Mouse (Mus musculus) CH12.LX (cell line): ENCODE data around the gene Med24. TPM values are rescaled to one million over a fixed set of nuclear protein-coding genes. Genes with fewer than 3 reads are reported as not detected.

Experiments
- DNase-seq: peaks from one replicate; pipeline ENCODE4 v3.0.0-alpha.2; 2013; ENCODE audit errors: extremely low read depth
- H3K27ac ChIP-seq: 2 replicates; pipeline ENCODE4 v1.5.1; 2012; ENCODE audit warnings: low read depth, mild to moderate bottlenecking, control low read depth, moderate library complexity; ENCODE audit not compliant: insufficient read depth
- H3K27me3 ChIP-seq: replicated peaks from 2 replicates; pipeline ENCODE3; 2012; ENCODE audit warnings: inconsistent platforms
- H3K36me3 ChIP-seq, 2 experiments: replicated peaks in 1 of 2; 2 replicates each; pipeline versions ENCODE3 to v1.6.1; 2012; ENCODE audit warnings: inconsistent platforms in 1 of 2, low read length in 1 of 2, mild to moderate bottlenecking in 1 of 2, mixed read lengths in 1 of 2, moderate library complexity in 1 of 2; ENCODE audit not compliant: control insufficient read depth in 1 of 2, insufficient read depth in 1 of 2
- H3K4me1 ChIP-seq, 2 experiments: 2 replicates each; pipeline ENCODE4 v1.6.1; 2012; ENCODE audit warnings: inconsistent platforms in 1 of 2, moderate library complexity in 1 of 2; ENCODE audit not compliant: insufficient read depth in 2 of 2, control insufficient read depth in 1 of 2
- H3K4me2 ChIP-seq: 2 replicates; pipeline ENCODE4 v1.6.1; 2012; ENCODE audit warnings: low read depth, mild to moderate bottlenecking, control low read depth; ENCODE audit not compliant: poor library complexity, insufficient read depth, severe bottlenecking
- H3K4me3 ChIP-seq, 3 experiments: fragments of 150-350 bp in 1 of 3; sonication (generic) in 1 of 3; replicated peaks in 1 of 3; 2 replicates each; pipeline versions ENCODE3 to v1.5.1; 2011 to 2012; ENCODE audit warnings: low read depth in 2 of 3, low read length in 2 of 3, mild to moderate bottlenecking in 2 of 3, moderate library complexity in 2 of 3, control low read depth in 1 of 3, improper control_type of control experiment in 1 of 3, inconsistent platforms in 1 of 3, mixed read lengths in 1 of 3; ENCODE audit not compliant: poor library complexity in 1 of 3
- H3K79me2 ChIP-seq: replicated peaks from 2 replicates; pipeline ENCODE4 v1.6.1; 2012; ENCODE audit warnings: mild to moderate bottlenecking, moderate library complexity; ENCODE audit not compliant: control insufficient read depth, poor library complexity, insufficient read depth, severe bottlenecking; ENCODE audit errors: extremely low read depth
- H3K9ac ChIP-seq: 2 replicates; pipeline ENCODE4 v1.6.1; 2012; ENCODE audit warnings: low read depth, mild to moderate bottlenecking, control low read depth, moderate library complexity; ENCODE audit not compliant: insufficient read depth
- H3K9me3 ChIP-seq: replicated peaks from 2 replicates; pipeline ENCODE3; 2012; ENCODE audit warnings: low read length, inconsistent platforms, mixed read lengths
- CHD1 ChIP-seq: IDR thresholded peaks from 2 replicates; pipeline ENCODE4 v1.6.1; 2012; ENCODE audit warnings: low read depth, low read length, improper control_type of control experiment, inconsistent platforms
- CTCF ChIP-seq, 2 experiments: IDR thresholded peaks in 1 of 2; conservative IDR thresholded peaks in 1 of 2; 2 replicates each; pipeline ENCODE4 v1.5.1; 2011 to 2012; ENCODE audit warnings: low read depth in 2 of 2, low read length in 2 of 2, improper control_type of control experiment in 1 of 2, inconsistent platforms in 1 of 2, mild to moderate bottlenecking in 1 of 2, moderate library complexity in 1 of 2
- ELF1 ChIP-seq: IDR thresholded peaks from 2 replicates; pipeline ENCODE4 v1.6.1; 2014; ENCODE audit warnings: low read depth, mild to moderate bottlenecking, inconsistent platforms, low read length, improper control_type of control experiment
- GABPA ChIP-seq: IDR thresholded peaks from 2 replicates; pipeline ENCODE4 v1.6.1; 2012; ENCODE audit warnings: low read depth, low read length, improper control_type of control experiment, inconsistent platforms; ENCODE audit not compliant: insufficient replicate concordance
- HCFC1 ChIP-seq: IDR thresholded peaks from 2 replicates; pipeline ENCODE4 v1.6.1; 2012; ENCODE audit warnings: low read depth, mild to moderate bottlenecking, inconsistent platforms, low read length, improper control_type of control experiment
- IRF4 ChIP-seq: IDR thresholded peaks from 2 replicates; pipeline ENCODE4 v1.6.1; 2014; ENCODE audit warnings: low read depth, mild to moderate bottlenecking, inconsistent platforms, low read length, improper control_type of control experiment
- JUN ChIP-seq: IDR thresholded peaks from 2 replicates; pipeline ENCODE4 v1.6.1; 2011; ENCODE audit warnings: low read depth, mild to moderate bottlenecking, low read length, improper control_type of control experiment, moderate library complexity; ENCODE audit not compliant: insufficient read depth
- JUND ChIP-seq: conservative IDR thresholded peaks from 2 replicates; pipeline ENCODE4 v1.6.1; 2011; ENCODE audit warnings: low read depth, low read length, improper control_type of control experiment
- MAFK ChIP-seq: IDR thresholded peaks from 2 replicates; pipeline ENCODE4 v1.6.1; 2011; ENCODE audit warnings: low read length, improper control_type of control experiment; ENCODE audit not compliant: insufficient replicate concordance
- MAX ChIP-seq: IDR thresholded peaks from 2 replicates; pipeline ENCODE4 v1.6.1; 2011; ENCODE audit warnings: low read length, improper control_type of control experiment
- MEF2A ChIP-seq: IDR thresholded peaks from 2 replicates; pipeline ENCODE4 v1.6.1; 2014; ENCODE audit warnings: low read depth, mild to moderate bottlenecking, inconsistent platforms, low read length, improper control_type of control experiment, borderline replicate concordance
- MXI1 ChIP-seq: IDR thresholded peaks from 2 replicates; pipeline ENCODE4 v1.6.1; 2011; ENCODE audit warnings: mild to moderate bottlenecking, low read depth, low read length, improper control_type of control experiment
- MYC ChIP-seq: IDR thresholded peaks from 2 replicates; pipeline ENCODE4 v1.6.1; 2011; ENCODE audit warnings: low read depth, mild to moderate bottlenecking, improper control_type of control experiment, low read length
- NELFE ChIP-seq: IDR thresholded peaks from 2 replicates; pipeline ENCODE4 v1.6.1; 2011; ENCODE audit warnings: low read depth, low read length, improper control_type of control experiment
- PAX5 ChIP-seq: IDR thresholded peaks from 2 replicates; pipeline ENCODE4 v1.6.1; 2012; ENCODE audit warnings: low read length, inconsistent platforms, mixed read lengths
- POLR2A ChIP-seq: IDR thresholded peaks from 2 replicates; pipeline ENCODE4 v1.6.1; 2011; ENCODE audit warnings: low read depth, mild to moderate bottlenecking, improper control_type of control experiment, low read length
- RAD21 ChIP-seq: IDR thresholded peaks from 2 replicates; pipeline ENCODE4 v1.6.1; 2011; ENCODE audit warnings: low read depth, mild to moderate bottlenecking, low read length, improper control_type of control experiment, moderate library complexity
- RCOR1 ChIP-seq: conservative IDR thresholded peaks from 2 replicates; pipeline ENCODE4 v1.6.1; 2012; ENCODE audit warnings: low read depth, mild to moderate bottlenecking, inconsistent platforms, low read length, improper control_type of control experiment
- SIN3A ChIP-seq: IDR thresholded peaks from 2 replicates; pipeline ENCODE4 v1.6.1; 2012; ENCODE audit warnings: low read length, improper control_type of control experiment, inconsistent platforms
- SMC3 ChIP-seq: IDR thresholded peaks from 2 replicates; pipeline ENCODE4 v1.6.1; 2011; ENCODE audit warnings: low read depth, low read length, improper control_type of control experiment
- ZC3H11A ChIP-seq: IDR thresholded peaks from 2 replicates; pipeline ENCODE4 v1.6.1; 2012; ENCODE audit warnings: low read depth, mild to moderate bottlenecking, inconsistent platforms, low read length, improper control_type of control experiment
- ZKSCAN1 ChIP-seq: IDR thresholded peaks from 2 replicates; pipeline ENCODE4 v1.6.1; 2012; ENCODE audit warnings: low read depth, inconsistent platforms, low read length, improper control_type of control experiment, borderline replicate concordance
- ZMIZ1 ChIP-seq: IDR thresholded peaks from 2 replicates; pipeline ENCODE4 v1.6.1; 2012; ENCODE audit warnings: low read depth, mild to moderate bottlenecking, inconsistent platforms, low read length, improper control_type of control experiment
- ZNF384 ChIP-seq: IDR thresholded peaks from 2 replicates; pipeline ENCODE4 v1.6.1; 2012; ENCODE audit warnings: low read depth, low read length, improper control_type of control experiment, inconsistent platforms
- dilution Hi-C: fragments of 300-500 bp; cut with MboI; formaldehyde crosslinking; loops from 2 replicates; pipeline ENCODE4 v1.14.3; 2020; ENCODE audit warnings: low sequenced_read_pairs; ENCODE audit not compliant: extremely low pct_unique_long_range_greater_than_20kb, extremely low pct_ligation_motif_present
- in situ Hi-C: fragments of 300-500 bp; cut with MboI; formaldehyde crosslinking; loops from 3 replicates; pipeline ENCODE4 v1.14.3; 2019; ENCODE audit warnings: low sequenced_read_pairs, low pct_ligation_motif_present, low pct_unique_long_range_greater_than_20kb, mixed read lengths
- polyA plus RNA-seq: library from polyadenylated mRNA; unstranded; fragments of >175 nt; gene quantifications from 2 replicates; pipeline ENCODE4 v1.2.1, GENCODE M21; 2012; ENCODE audit warnings: low read depth; ENCODE audit not compliant: insufficient read length
- total RNA-seq, 2 experiments: library from RNA; depleted of rRNA; stranded (reverse); fragments of 300-350 nt in 1 of 2; fragments of >200 nt in 1 of 2; gene quantifications; 2 replicates each; pipeline ENCODE4 v1.2.3; 2012 to 2014

Gene Med24
- total and polyA plus RNA-seq, 3 experiments, result 30.9 to 78.8 (median 48.6) TPM

- TF ChIP-seq ZC3H11A, result no peak
- TF ChIP-seq MEF2A, result no peak
- TF ChIP-seq JUND, result no peak
- TF ChIP-seq MXI1, result no peak
- TF ChIP-seq ZMIZ1, result no peak
- no peak for TF ChIP-seq RCOR1
- TF ChIP-seq JUN, result no peak
- no peak for TF ChIP-seq IRF4
- no peak for TF ChIP-seq SIN3A
- no peak for TF ChIP-seq NELFE
- TF ChIP-seq GABPA, result no peak
- TF ChIP-seq ELF1, result no peak
- no peak for TF ChIP-seq HCFC1
- no peak for TF ChIP-seq ZKSCAN1
- no peak for TF ChIP-seq POLR2A
- TF ChIP-seq ZNF384, result no peak
- TF ChIP-seq PAX5, result no peak
- TF ChIP-seq MAFK, result no peak
- no peak for TF ChIP-seq MAX
Observed at GRCm38 (mm10) chr11:98735111-98735510, 5.9 kb upstream of the Med24 start.

GRCm38 (mm10) chr11:98734020-98734419 is 4.8 kb upstream of the Med24 start:
- dilution Hi-C loops (no loop called here), in situ Hi-C loops (no loop called here)
- H3K9ac ChIP-seq, result no peak overlapping the region

More at GRCm38 (mm10) chr11:98735111-98735510, 5.9 kb upstream of the Med24 start:
- Histone ChIP-seq H3K4me3 (no peak overlapping the region), H3K36me3 (no peaks in the 10 kb centered on the region), H3K9ac (no peak overlapping the region), H3K79me2 (no peaks in the 10 kb centered on the region), H3K27me3 (peaks cover 47% of the 10 kb centered on the region), H3K4me1 (no peaks in the 10 kb centered on the region), H3K27ac (no peak overlapping the region), H3K4me2 (no peak overlapping the region), H3K9me3 (peaks cover 11% of the 10 kb centered on the region)
- dilution Hi-C loops (no loop called here), in situ Hi-C loops (no loop called here)
- no peak for DNase-seq

More at GRCm38 (mm10) chr11:98734020-98734419, 4.8 kb upstream of the Med24 start:
- Histone ChIP-seq H3K4me1 (peaks cover 0 to 5% of the 10 kb centered on the region in 2 experiments; a peak in 2 of 4 replicates), H3K4me2 (no peak overlapping the region), H3K9me3 (peaks cover 11% of the 10 kb centered on the region), H3K36me3 (no peaks in the 10 kb centered on the region), H3K79me2 (no peaks in the 10 kb centered on the region), H3K27ac (no peak overlapping the region), H3K4me3 (no peak overlapping the region), H3K27me3 (peaks cover 37% of the 10 kb centered on the region)
- DNase-seq, result no peak
- TF ChIP-seq MYC (no peak), RAD21 (peak; percentile 48), CTCF (conservative IDR thresholded peaks at IDR 0.05 in 1 of 2, IDR thresholded peaks at IDR 0.05 in 1 of 2; ENCODE audit: low read depth in 2 of 2, low read length in 2 of 2) (peak; percentile 15 to 54; a peak in 2 of 4 replicates), SMC3 (peak; percentile 44), CHD1 (no peak)
